Comparison of ENCODE assay signal across 17 mouse cellular contexts in the genomic region with DNA sequence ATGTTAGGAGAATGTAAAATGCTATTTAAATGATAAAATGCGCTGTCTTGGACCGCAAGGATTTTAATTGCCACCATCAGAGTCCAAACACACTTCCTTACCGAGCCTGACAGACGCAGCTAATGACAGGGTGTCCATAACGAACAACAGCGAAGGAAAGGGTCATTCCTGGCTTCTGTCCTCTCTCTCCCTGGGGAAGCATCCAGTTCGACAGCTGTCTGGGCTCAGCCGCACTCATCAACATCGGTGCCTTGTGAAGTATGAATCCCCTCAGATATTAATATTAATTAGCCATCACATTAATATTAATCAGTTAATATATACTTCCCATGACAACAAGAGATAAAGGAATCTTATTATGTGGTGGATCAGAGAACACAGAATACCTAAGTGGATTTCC. TPM values are rescaled to one million over a fixed set of nuclear protein-coding genes. Genes with fewer than 3 reads are reported as not detected.
DNase-seq lines count a peak whose midpoint lies in the region; ATAC-seq and TF ChIP-seq lines count a peak whose summit lies in the region.
"Had no signal": no experiment of that assay in that cellular context is flagged by ENCODE, and none has a peak within 500 bp of the region (broad histone marks: within the 10 kb centered on the region; RNA-seq: fewer than 3 reads in every experiment).

No protein-coding gene starts in this region.

- peak; percentile 62 for ATAC-seq in hindbrain, embryonic 11.5 days (ENCODE audit: low FRiP score)
- no peak for ATAC-seq in hindbrain, postnatal 0 days
- peak; percentile 92 for ATAC-seq in lung, embryonic 14.5 days (ENCODE audit: insufficient read depth)
- ATAC-seq: liver, embryonic 12.5 days had no signal

- no peaks in the 10 kb centered on the region for H3K36me3 ChIP-seq in hindbrain, embryonic 11.5 days (ENCODE audit: control insufficient read depth, insufficient read depth, low read length)
- H3K36me3 ChIP-seq in hindbrain, postnatal 0 days (ENCODE audit: insufficient read depth, low read length), result no peaks in the 10 kb centered on the region
- H3K36me3 ChIP-seq in lung, embryonic 14.5 days (ENCODE audit: insufficient read depth), result no peaks in the 10 kb centered on the region
- H3K36me3 ChIP-seq: embryonic facial prominence, embryonic 12.5 days; liver, embryonic 12.5 days had no signal

- no peak overlapping the region for H3K4me3 ChIP-seq in hindbrain, embryonic 11.5 days (ENCODE audit: low read depth, low read length)
- H3K4me3 ChIP-seq in hindbrain, postnatal 0 days (ENCODE audit: low read length), result no peak overlapping the region
- H3K4me3 ChIP-seq in lung, embryonic 14.5 days (ENCODE audit: low read depth, low read length), result no peak overlapping the region
- H3K4me3 ChIP-seq: embryonic facial prominence, embryonic 12.5 days; left cerebral cortex, adult 2 months; liver, embryonic 12.5 days had no signal

- no peak for TF ChIP-seq POLR2A in brain, embryonic 14.5 days (IDR thresholded peaks at IDR 0.05; ENCODE audit: borderline replicate concordance, extremely low read depth, insufficient read depth, insufficient read length, poor library complexity, severe bottlenecking)

- 44% methylated on average over 9 of the region's 9 CpGs for WGBS in hindbrain, embryonic 11.5 days
- WGBS in hindbrain, postnatal 0 days, result 26% methylated on average over 9 of the region's 9 CpGs
- 36% methylated on average over 9 of the region's 9 CpGs for WGBS in lung, embryonic 14.5 days

- no peaks in the 10 kb centered on the region for H3K9me3 ChIP-seq in hindbrain, embryonic 11.5 days (ENCODE audit: control insufficient read depth, low read length)
- H3K9me3 ChIP-seq in hindbrain, postnatal 0 days (ENCODE audit: low read length), result no peaks in the 10 kb centered on the region
- no peaks in the 10 kb centered on the region for H3K9me3 ChIP-seq in lung, embryonic 14.5 days (ENCODE audit: low read depth, low read length)
- H3K9me3 ChIP-seq: embryonic facial prominence, embryonic 12.5 days; liver, embryonic 12.5 days had no signal

- peak overlapping the region; percentile 88 for H3K27ac ChIP-seq in hindbrain, embryonic 11.5 days (ENCODE audit: low read depth, low read length)
- H3K27ac ChIP-seq in hindbrain, postnatal 0 days, result no peak overlapping the region
- H3K27ac ChIP-seq in lung, embryonic 14.5 days (ENCODE audit: low read depth), result no peak overlapping the region
- H3K27ac ChIP-seq: embryonic facial prominence, embryonic 12.5 days; kidney, postnatal 0 days; left cerebral cortex, adult 2 months; liver, embryonic 12.5 days; stomach, postnatal 0 days had no signal

- TF ChIP-seq CTCF in hindbrain, postnatal 0 days (IDR thresholded peaks at IDR 0.05; ENCODE audit: low read depth), result no peak
- TF ChIP-seq CTCF in brain, embryonic 14.5 days (IDR thresholded peaks at IDR 0.05; ENCODE audit: borderline replicate concordance, extremely low read depth, insufficient read depth, insufficient read length), result no peak
- TF ChIP-seq CTCF in lung, embryonic 14.5 days (IDR thresholded peaks at IDR 0.05; ENCODE audit: low read depth), result no peak

- intact Hi-C loops in left cerebral cortex, postnatal 4 days (cut with DNase I), result no loop called here

- H3K27me3 ChIP-seq in hindbrain, embryonic 11.5 days (ENCODE audit: control insufficient read depth, insufficient read depth, low read length), result no peaks in the 10 kb centered on the region
- no peaks in the 10 kb centered on the region for H3K27me3 ChIP-seq in hindbrain, postnatal 0 days (ENCODE audit: insufficient read depth, low read length)
- peaks cover 11% of the 10 kb centered on the region; the same call in 1 of the 2 replicates for H3K27me3 ChIP-seq in lung, embryonic 14.5 days (ENCODE audit: insufficient read depth, low read length)
- H3K27me3 ChIP-seq: embryonic facial prominence, embryonic 12.5 days; liver, embryonic 12.5 days had no signal

- no peak overlapping the region for H3K9ac ChIP-seq in hindbrain, embryonic 11.5 days (ENCODE audit: low read depth, low read length)
- no peak overlapping the region for H3K9ac ChIP-seq in hindbrain, postnatal 0 days (replicated peaks; ENCODE audit: low read length)
- no peak overlapping the region for H3K9ac ChIP-seq in lung, embryonic 14.5 days
- H3K9ac ChIP-seq: embryonic facial prominence, embryonic 12.5 days; liver, embryonic 12.5 days had no signal

- peaks cover 12% of the 10 kb centered on the region; the same call in 1 of the 2 replicates for H3K4me1 ChIP-seq in hindbrain, embryonic 11.5 days (replicated peaks; ENCODE audit: control insufficient read depth, insufficient read depth, low read length)
- peaks cover 11% of the 10 kb centered on the region; the same call in 1 of the 2 replicates for H3K4me1 ChIP-seq in hindbrain, postnatal 0 days (ENCODE audit: insufficient read depth, low read length)
- no peaks in the 10 kb centered on the region for H3K4me1 ChIP-seq in lung, embryonic 14.5 days (ENCODE audit: insufficient read depth)
- H3K4me1 ChIP-seq: liver, embryonic 12.5 days had no signal

- no peak for DNase-seq in hindbrain, embryonic 11.5 days (ENCODE audit: low spot score)
- DNase-seq in hindbrain, postnatal 0 days (ENCODE audit: low spot score), result no peak
- DNase-seq in brain, embryonic 14.5 days (ENCODE audit: low read depth), result peak; percentile 75
- peak; percentile 96 for DNase-seq in lung, embryonic 14.5 days
- peak; percentile 55 to 88 for DNase-seq in lung, postnatal 4 days
- no peak for DNase-seq in adrenal gland, postnatal 10 days
- no peak for DNase-seq in left cerebral cortex, postnatal 4 days
- DNase-seq in embryo, embryonic 11 days, result no peak
- DNase-seq: adrenal gland, postnatal 25 days; cerebellum, adult 2 months had no signal

- no peak overlapping the region for H3K4me2 ChIP-seq in hindbrain, embryonic 11.5 days (replicated peaks; ENCODE audit: low read depth, low read length)
- H3K4me2 ChIP-seq in hindbrain, postnatal 0 days (ENCODE audit: low read depth, low read length), result no peak overlapping the region
- H3K4me2 ChIP-seq in lung, embryonic 14.5 days, result no peak overlapping the region
- H3K4me2 ChIP-seq: embryonic facial prominence, embryonic 12.5 days; heart, embryonic 11.5 days; liver, embryonic 12.5 days had no signal

RNA-seq across cellular contexts. Expression of a gene that starts 38.4 kb away (rescaled TPM):
- polyA plus RNA-seq in hindbrain, embryonic 11.5 days (2014; fragmentation: Nextera tagmentation; extraction: Ambion mirVana), result 12.2 and 17.0 TPM in 2 replicates
- total RNA-seq in hindbrain, postnatal 0 days (2014; rRNA removed), result 58.7 and 59.7 TPM in 2 replicates
- 12.6 and 13.2 TPM in 2 replicates for polyA plus RNA-seq in hindbrain, postnatal 0 days (2015; fragmentation: Nextera tagmentation; extraction: Ambion mirVana)
- 99.9 and 119 TPM in 2 replicates for polyA plus RNA-seq in brain, embryonic 14.5 days (2012; rRNA removed)
- polyA plus RNA-seq in lung, embryonic 14.5 days (2014; fragmentation: Nextera tagmentation; extraction: Ambion mirVana), result 11.0 and 11.4 TPM in 2 replicates
- total RNA-seq in adrenal gland, postnatal 10 days (2021), result 10 to 100 TPM; 15.4 to 17.4 TPM
- 10 to 100 TPM; 41.6 to 47.3 TPM for total RNA-seq in left cerebral cortex, postnatal 4 days (2021)
- total RNA-seq: common myeloid progenitor, adult 5-6 weeks had no signal

Comparison
In these comparisons a context has a peak if more than half of its experiments do, and no peak if none do; other contexts are left out.
1. DNase-seq: peak in brain, embryonic 14.5 days (single experiment), lung, embryonic 14.5 days (single experiment) and lung, postnatal 4 days (2 of 2); none in hindbrain, embryonic 11.5 days (single experiment), hindbrain, postnatal 0 days (single experiment), adrenal gland, postnatal 10 days (single experiment), left cerebral cortex, postnatal 4 days (single experiment) and embryo, embryonic 11 days (single experiment).